Mouse (Mus musculus): Measurements from ENCODE around the gene Slc51a. TPM values are rescaled to one million over a fixed set of nuclear protein-coding genes. Genes with fewer than 3 reads are reported as not detected.

Slc51a gene
- not detected in 2 replicates for polyA plus RNA-seq (2011; ENCODE audit: insufficient read depth, insufficient read length, low read depth, missing spikeins)

DNA sequence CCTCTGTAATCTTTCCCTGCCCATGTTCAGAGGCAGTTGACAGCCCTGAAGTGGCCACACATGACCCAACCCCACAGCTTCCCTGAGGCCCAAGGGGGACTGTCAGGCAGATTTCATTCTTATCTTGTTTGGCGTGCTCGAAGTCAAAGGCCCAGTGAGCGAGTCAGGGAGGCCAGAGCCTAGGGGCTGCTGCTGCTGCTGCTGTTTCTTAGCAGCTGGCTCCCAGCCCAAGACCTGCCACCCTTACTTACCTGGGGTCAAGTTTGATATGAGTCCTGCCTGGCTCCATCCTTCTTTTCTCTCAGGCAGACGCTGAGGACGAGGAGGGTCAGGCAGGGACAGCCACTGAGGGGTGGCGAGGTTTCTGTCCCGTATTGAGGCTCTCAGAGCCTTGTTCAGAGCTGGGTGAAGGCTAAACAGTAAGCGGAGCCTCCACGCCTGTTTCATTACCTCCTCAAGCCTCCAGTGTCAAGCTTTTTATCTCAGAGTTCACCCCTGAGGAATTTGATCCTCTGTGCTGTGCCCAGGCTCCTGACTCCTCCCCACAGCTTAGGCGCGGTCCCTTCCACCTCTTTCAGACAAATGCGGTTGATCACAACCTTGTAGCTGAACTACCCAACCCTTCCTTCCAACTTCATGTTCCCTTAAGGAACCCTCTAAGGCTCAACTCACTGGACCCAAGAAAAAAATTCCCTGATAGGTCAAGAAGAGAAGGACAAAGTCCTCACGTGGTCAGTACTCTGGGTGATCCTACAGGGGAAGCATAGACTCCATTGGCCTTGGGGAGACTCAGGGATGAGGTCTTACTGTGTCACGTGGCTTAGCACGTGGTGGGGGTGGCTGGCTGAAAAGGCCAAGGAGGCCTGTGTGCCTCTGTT, at the start of gene Slc51a:
Gene Slc51a (minus strand): TSS at position 646 of the 878 bp plus-strand sequence.
- Histone ChIP-seq H3K4me3 (ENCODE audit: low read depth, low read length) (no peak within 1 kb of the TSS), H3K36me3 (ENCODE audit: control insufficient read depth, insufficient read depth, low read length, poor library complexity, severe bottlenecking) (no peaks in the 10 kb centered on the region), H3K4me1 (ENCODE audit: control insufficient read depth, insufficient read depth, low read length) (peaks cover 2% of the 10 kb centered on the region), H3K9ac (ENCODE audit: low read depth, poor library complexity, severe bottlenecking) (no peak within 1 kb of the TSS), H3K27me3 (ENCODE audit: control insufficient read depth, insufficient read depth, low read length, poor library complexity, severe bottlenecking) (no peaks in the 10 kb centered on the region), H3K9me3 (replicated peaks; ENCODE audit: control insufficient read depth, insufficient read depth, low read length, poor library complexity, severe bottlenecking) (peaks cover 7% of the 10 kb centered on the region; the same call in 1 of the 2 replicates), H3K27ac (ENCODE audit: insufficient read depth, low read length) (no peak within 1 kb of the TSS)
- TF ChIP-seq CTCF (IDR thresholded peaks at IDR 0.05; ENCODE audit: low read depth, low read length): no peak
- no peak for TF ChIP-seq EP300 (IDR thresholded peaks at IDR 0.05; ENCODE audit: insufficient read depth, low read depth, low read length)
- no peak for TF ChIP-seq POLR2A (IDR thresholded peaks at IDR 0.05; ENCODE audit: insufficient read depth, low read length)

DNA sequence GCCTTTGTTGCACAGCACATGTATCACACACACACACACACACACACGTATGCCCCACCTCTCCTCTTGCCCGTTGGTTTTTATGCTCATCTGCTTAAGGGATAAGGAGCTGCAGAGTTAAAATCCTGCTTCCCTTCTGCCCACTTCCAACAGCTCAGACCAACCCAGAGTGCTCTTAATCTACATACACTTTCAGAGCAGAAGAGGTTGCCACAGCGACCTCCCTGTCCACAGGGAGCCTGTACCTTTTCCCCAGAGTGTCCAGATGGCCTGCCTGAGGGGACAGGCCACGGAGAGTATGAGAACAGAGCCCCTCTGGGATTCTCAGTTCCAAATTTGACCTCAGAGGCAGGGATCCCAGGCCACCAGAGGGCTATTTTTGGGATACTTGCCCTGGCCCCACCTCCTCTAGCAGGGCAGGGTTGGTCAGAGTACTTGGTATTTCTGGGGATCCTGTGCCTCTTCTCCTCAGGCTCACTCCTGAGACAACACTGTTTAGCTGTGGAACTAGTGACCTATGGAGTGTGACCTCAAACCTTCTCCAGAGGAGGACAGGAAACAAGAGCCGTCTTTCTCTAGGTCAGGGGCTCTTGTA, 47.6 kb upstream of the Slc51a start:
- H3K9me3 ChIP-seq (replicated peaks; ENCODE audit: control insufficient read depth, insufficient read depth, low read length, poor library complexity, severe bottlenecking): no peaks in the 10 kb centered on the region
- peaks cover 1% of the 10 kb centered on the region for H3K4me1 ChIP-seq (ENCODE audit: control insufficient read depth, insufficient read depth, low read length)
- no peak overlapping the region for H3K4me3 ChIP-seq (ENCODE audit: low read depth, low read length)
- H3K36me3 ChIP-seq (ENCODE audit: control insufficient read depth, insufficient read depth, low read length, poor library complexity, severe bottlenecking): no peaks in the 10 kb centered on the region
- TF ChIP-seq POLR2A (IDR thresholded peaks at IDR 0.05; ENCODE audit: insufficient read depth, low read length) (no peak), CTCF (IDR thresholded peaks at IDR 0.05; ENCODE audit: low read depth, low read length) (no peak), EP300 (IDR thresholded peaks at IDR 0.05; ENCODE audit: insufficient read depth, low read depth, low read length) (no peak)
- no peak overlapping the region for H3K9ac ChIP-seq (ENCODE audit: low read depth, poor library complexity, severe bottlenecking)
- H3K27ac ChIP-seq (ENCODE audit: insufficient read depth, low read length): no peak overlapping the region
- H3K27me3 ChIP-seq (ENCODE audit: control insufficient read depth, insufficient read depth, low read length, poor library complexity, severe bottlenecking): no peaks in the 10 kb centered on the region

DNA sequence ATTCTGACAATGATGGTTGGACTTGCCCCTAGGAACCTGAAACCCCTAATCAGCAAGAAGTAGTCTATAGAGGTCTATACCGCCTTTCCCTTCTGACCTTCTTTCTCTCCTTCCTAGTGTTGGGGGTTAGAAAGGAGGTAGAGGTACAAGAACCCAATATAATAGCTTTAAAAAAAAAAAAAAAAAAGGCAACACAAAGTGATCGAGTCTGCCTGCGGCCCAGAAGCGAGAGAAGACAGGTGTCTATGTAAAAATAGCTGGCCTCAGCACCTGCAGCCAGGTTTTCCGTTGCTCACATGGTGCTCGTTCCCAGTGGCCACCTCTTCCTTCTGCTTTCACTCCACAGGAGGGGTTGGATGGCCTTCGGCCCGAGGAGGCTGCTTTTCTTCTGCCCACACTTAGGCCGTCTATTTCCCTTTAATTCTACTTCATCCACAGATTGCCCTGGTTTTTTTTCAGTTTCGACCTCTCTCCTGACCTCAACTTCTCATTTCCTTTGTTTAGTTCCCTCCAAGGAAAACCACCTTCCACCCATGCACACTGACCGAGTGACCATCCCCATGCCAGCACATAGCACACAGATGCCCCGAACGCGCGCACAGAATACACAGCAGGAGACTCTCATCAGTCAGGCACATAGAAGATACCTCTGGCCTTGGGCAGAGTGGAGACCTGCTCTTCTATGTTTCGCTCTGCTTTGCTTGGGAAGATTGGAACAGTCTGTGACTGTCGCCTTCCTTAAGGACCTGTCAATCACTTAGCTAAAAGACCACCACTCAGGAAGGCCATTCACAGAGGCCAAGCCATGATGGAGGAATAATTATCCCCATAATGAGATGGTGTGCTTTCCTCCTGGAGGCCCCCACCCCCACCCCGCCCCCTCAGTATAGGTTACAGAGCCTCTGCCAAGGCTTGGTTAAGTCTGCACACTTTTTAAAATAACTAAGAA, 45.5 kb upstream of the Slc51a start:
- H3K27me3 ChIP-seq (ENCODE audit: control insufficient read depth, insufficient read depth, low read length, poor library complexity, severe bottlenecking): no peaks in the 10 kb centered on the region
- no peak overlapping the region for H3K9ac ChIP-seq (ENCODE audit: low read depth, poor library complexity, severe bottlenecking)
- no peak overlapping the region for H3K27ac ChIP-seq (ENCODE audit: insufficient read depth, low read length)
- H3K4me3 ChIP-seq (ENCODE audit: low read depth, low read length): no peak overlapping the region
- no peaks in the 10 kb centered on the region for H3K4me1 ChIP-seq (ENCODE audit: control insufficient read depth, insufficient read depth, low read length)
- no peaks in the 10 kb centered on the region for H3K9me3 ChIP-seq (replicated peaks; ENCODE audit: control insufficient read depth, insufficient read depth, low read length, poor library complexity, severe bottlenecking)
- H3K36me3 ChIP-seq (ENCODE audit: control insufficient read depth, insufficient read depth, low read length, poor library complexity, severe bottlenecking): no peaks in the 10 kb centered on the region
- TF ChIP-seq EP300 (IDR thresholded peaks at IDR 0.05; ENCODE audit: insufficient read depth, low read depth, low read length): no peak
- no peak for TF ChIP-seq CTCF (IDR thresholded peaks at IDR 0.05; ENCODE audit: low read depth, low read length)
- no peak for TF ChIP-seq POLR2A (IDR thresholded peaks at IDR 0.05; ENCODE audit: insufficient read depth, low read length)

DNA sequence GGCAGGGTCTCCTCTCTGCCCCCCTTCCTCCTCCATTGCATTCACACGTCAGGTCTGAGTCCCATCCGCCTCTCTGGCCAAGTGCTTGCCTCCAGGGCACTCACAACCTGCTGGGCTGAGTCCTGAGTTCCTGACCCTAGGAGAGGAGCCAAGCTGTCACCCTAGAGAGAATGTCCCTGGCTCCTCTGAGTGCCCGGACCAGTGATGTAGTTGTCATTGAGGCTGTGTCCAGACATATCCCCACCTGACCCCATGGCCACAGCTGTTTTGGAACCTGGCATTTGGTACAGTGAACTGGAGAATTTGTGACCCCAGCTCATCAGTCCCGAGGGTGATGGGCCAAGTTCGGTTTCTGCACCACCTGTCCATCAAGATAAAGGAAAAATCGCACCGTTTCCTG, 39.2 kb upstream of the Slc51a start:
- H3K9me3 ChIP-seq (replicated peaks; ENCODE audit: control insufficient read depth, insufficient read depth, low read length, poor library complexity, severe bottlenecking): no peaks in the 10 kb centered on the region
- no peaks in the 10 kb centered on the region for H3K27me3 ChIP-seq (ENCODE audit: control insufficient read depth, insufficient read depth, low read length, poor library complexity, severe bottlenecking)
- H3K27ac ChIP-seq (ENCODE audit: insufficient read depth, low read length): no peak overlapping the region
- peaks cover 6% of the 10 kb centered on the region for H3K4me1 ChIP-seq (ENCODE audit: control insufficient read depth, insufficient read depth, low read length)
- no peaks in the 10 kb centered on the region for H3K36me3 ChIP-seq (ENCODE audit: control insufficient read depth, insufficient read depth, low read length, poor library complexity, severe bottlenecking)
- no peak overlapping the region for H3K9ac ChIP-seq (ENCODE audit: low read depth, poor library complexity, severe bottlenecking)
- no peak for TF ChIP-seq CTCF (IDR thresholded peaks at IDR 0.05; ENCODE audit: low read depth, low read length)
- no peak for TF ChIP-seq EP300 (IDR thresholded peaks at IDR 0.05; ENCODE audit: insufficient read depth, low read depth, low read length)
- TF ChIP-seq POLR2A (IDR thresholded peaks at IDR 0.05; ENCODE audit: insufficient read depth, low read length): no peak
- no peak overlapping the region for H3K4me3 ChIP-seq (ENCODE audit: low read depth, low read length)

DNA sequence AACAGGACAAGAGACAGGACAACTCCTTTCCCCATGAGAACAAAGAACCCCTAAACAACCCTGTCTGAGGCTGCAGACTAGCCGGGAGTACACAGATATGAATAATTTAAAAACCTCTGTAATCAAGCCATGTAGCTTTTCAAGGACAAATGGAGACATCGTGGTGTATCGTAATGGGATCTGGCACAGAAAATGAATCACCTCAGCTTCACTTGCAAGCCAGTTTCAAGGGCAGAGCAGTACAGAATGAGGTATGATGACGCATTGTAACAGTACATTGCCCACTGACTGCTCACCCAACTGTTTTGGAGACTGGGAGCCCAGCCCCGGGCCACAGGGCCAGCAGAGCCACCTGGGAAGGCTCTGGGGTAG, 36.6 kb upstream of the Slc51a start:
- H3K36me3 ChIP-seq (ENCODE audit: control insufficient read depth, insufficient read depth, low read length, poor library complexity, severe bottlenecking): no peaks in the 10 kb centered on the region

More for the DNA sequence above, 36.6 kb upstream of the Slc51a start:
- peaks cover 6% of the 10 kb centered on the region for H3K4me1 ChIP-seq (ENCODE audit: control insufficient read depth, insufficient read depth, low read length)
- no peak overlapping the region for H3K9ac ChIP-seq (ENCODE audit: low read depth, poor library complexity, severe bottlenecking)
- no peak overlapping the region for H3K4me3 ChIP-seq (ENCODE audit: low read depth, low read length)
- H3K27me3 ChIP-seq (ENCODE audit: control insufficient read depth, insufficient read depth, low read length, poor library complexity, severe bottlenecking): no peaks in the 10 kb centered on the region
- H3K9me3 ChIP-seq (replicated peaks; ENCODE audit: control insufficient read depth, insufficient read depth, low read length, poor library complexity, severe bottlenecking): no peaks in the 10 kb centered on the region
- TF ChIP-seq EP300 (IDR thresholded peaks at IDR 0.05; ENCODE audit: insufficient read depth, low read depth, low read length): no peak
- TF ChIP-seq CTCF (IDR thresholded peaks at IDR 0.05; ENCODE audit: low read depth, low read length): no peak
- no peak for TF ChIP-seq POLR2A (IDR thresholded peaks at IDR 0.05; ENCODE audit: insufficient read depth, low read length)
- H3K27ac ChIP-seq (ENCODE audit: insufficient read depth, low read length): no peak overlapping the region

Measured in ES-Bruce4 (cell line).